Mouse (Mus musculus): ENCODE measurements around the gene Gna11.

Gna11 gene

DNA sequence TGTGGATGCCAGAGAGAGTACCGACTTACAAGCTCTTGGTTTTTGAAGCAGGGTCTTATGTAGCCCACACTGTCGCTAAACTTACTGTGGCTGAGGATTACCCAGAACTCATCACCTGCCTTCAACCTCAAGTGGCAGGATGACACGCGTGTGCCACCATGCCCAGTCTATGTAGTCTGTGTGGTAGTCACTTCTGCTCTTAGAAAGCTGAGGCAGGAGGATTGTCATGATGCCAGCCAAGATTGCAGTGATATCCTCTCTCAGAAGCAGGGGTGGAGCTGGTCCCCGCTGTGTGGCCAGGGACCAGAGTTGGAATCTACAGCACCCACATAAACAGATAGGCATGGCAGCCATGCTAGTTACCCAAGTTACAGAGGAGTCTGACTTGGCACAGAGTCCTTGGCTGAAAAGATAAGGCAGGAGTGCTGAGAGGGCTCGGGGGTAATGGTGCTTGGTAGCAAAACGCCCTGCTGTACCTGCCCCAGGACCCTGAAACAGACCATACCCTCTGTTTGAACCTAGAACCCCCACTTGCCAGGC is 59.4 kb downstream of the Gna11 start:
- DNase-seq (ENCODE audit: low read depth): no peak

GRCm38 (mm10) chr10:81485060-81485449 is 59.9 kb downstream of the Gna11 start:
- no peak for DNase-seq (ENCODE audit: low read depth)

- no peak for DNase-seq (ENCODE audit: low read depth)
Observed at GRCm38 (mm10) chr10:81484441-81485059, 60.4 kb downstream of the Gna11 start.

- no peak for DNase-seq (ENCODE audit: low read depth)
Observed at GRCm38 (mm10) chr10:81483983-81484382, 61.0 kb downstream of the Gna11 start.

DNA sequence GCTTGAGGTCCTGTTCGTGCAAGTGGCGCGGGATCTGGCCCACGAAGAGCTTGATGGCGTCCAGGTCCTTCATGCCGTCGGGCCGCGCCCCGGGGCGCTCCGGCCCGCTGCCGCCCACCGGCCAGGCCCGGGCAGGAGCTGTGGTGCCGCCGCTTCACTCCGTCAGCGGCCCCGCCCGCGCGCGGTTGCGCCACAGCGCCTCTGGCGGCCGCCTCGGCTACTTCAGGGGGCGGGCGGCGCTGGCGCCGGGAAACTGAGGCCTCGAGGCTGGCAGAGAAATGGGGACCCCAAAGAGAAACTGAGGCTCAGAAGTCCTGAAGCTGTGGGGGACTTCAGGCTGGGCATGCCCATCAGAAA is 62.5 kb downstream of the Gna11 start, which contains the start of gene Celf5:
Celf5 (minus strand) TSS at position 177 of the 357 bp plus-strand sequence.
- no peak for DNase-seq (ENCODE audit: low read depth)

DNA sequence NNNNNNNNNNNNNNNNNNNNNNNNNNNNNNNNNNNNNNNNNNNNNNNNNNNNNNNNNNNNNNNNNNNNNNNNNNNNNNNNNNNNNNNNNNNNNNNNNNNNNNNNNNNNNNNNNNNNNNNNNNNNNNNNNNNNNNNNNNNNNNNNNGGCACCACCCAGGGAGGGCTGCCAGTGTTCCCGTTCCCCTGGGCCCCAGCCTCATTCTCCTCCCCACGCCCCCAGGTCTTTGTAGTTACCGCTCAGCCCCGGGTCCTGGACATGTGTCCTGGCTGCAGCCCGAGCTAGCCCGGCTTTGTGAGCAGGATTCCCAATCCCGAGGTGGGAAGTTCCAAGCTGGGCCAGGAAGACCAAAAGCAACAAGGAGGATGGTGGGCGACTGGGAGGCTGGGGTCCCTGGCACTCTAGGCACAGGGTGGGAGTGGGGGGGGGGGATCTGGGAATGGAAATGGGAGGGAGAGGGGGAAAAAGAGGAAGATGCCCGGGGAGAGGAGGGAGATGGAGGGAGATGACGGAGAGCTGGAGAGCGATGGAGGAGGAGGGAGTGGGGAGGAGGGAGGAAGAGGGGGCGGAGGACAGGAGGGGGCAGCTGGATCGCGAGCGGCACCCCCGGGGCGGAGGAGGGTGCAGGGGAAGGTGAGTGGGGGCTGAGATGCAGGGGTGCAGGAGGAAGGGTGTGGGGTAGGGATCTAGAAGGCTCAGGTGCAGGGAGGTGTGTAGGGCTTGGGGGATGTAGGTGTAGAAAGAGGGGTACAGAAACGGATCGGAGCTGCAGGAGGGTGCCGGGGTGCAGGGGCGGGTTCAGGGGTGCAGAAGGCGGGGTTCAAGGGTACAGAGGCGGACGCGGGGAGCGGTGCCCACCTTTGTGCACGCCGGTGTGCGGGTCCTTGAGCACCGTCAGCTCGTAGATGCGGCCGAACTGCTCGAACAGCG is 63.1 kb downstream of the Gna11 start:
- DNase-seq (ENCODE audit: low read depth): no peak

All from fibroblast of lung, adult 2 months (primary cell).